Mouse (Mus musculus) fibroblast of lung, adult 2 months (primary cell): ENCODE results near the gene Tmem206.

Experiments used
- DNase-seq: peaks from one replicate; pipeline ENCODE4 v3.0.0-alpha.2; 2011; ENCODE audit warnings: low read depth

Tmem206 gene

GRCm38 (mm10) chr1:191311296-191311898 lies 14.3 kb upstream of the Tmem206 start:
- no peak for DNase-seq

GRCm38 (mm10) chr1:191312513-191312941 lies 13.2 kb upstream of the Tmem206 start:
- peak; percentile 75 for DNase-seq

GRCm38 (mm10) chr1:191313158-191313557 lies 12.6 kb upstream of the Tmem206 start:
- DNase-seq = no peak

GRCm38 (mm10) chr1:191313926-191314325 lies 11.8 kb upstream of the Tmem206 start:
- no peak for DNase-seq

GRCm38 (mm10) chr1:191316818-191317217 lies 8.9 kb upstream of the Tmem206 start:
- DNase-seq = no peak

- DNase-seq = no peak
These were observed 8.0 kb upstream of the Tmem206 start, which contains the start of gene Nenf for GRCm38 (mm10) chr1:191317591-191318196. Gene Nenf (minus strand): TSS chr1:191318194.

GRCm38 (mm10) chr1:191318686-191319085 lies 7.0 kb upstream of the Tmem206 start:
- no peak for DNase-seq

GRCm38 (mm10) chr1:191323381-191323780 lies 2.3 kb upstream of the Tmem206 start:
- DNase-seq = no peak

GRCm38 (mm10) chr1:191324733-191325590 lies 750 bp upstream of the Tmem206 start:
- no peak for DNase-seq

GRCm38 (mm10) chr1:191326233-191326882 lies 646 bp downstream of the Tmem206 start:
- no peak for DNase-seq

- no peak for DNase-seq
These were observed 1.5 kb downstream of the Tmem206 start for GRCm38 (mm10) chr1:191327258-191327657.

GRCm38 (mm10) chr1:191328019-191328441 lies 2.3 kb downstream of the Tmem206 start:
- DNase-seq = no peak

- DNase-seq = no peak
These were observed 4.6 kb downstream of the Tmem206 start for GRCm38 (mm10) chr1:191330356-191330755.

GRCm38 (mm10) chr1:191334500-191334899 lies 8.8 kb downstream of the Tmem206 start:
- DNase-seq = no peak

GRCm38 (mm10) chr1:191339876-191340275 lies 14.2 kb downstream of the Tmem206 start:
- no peak for DNase-seq

- DNase-seq = no peak
These were observed 14.8 kb downstream of the Tmem206 start for GRCm38 (mm10) chr1:191340530-191340929.

- no peak for DNase-seq
These were observed 21.9 kb downstream of the Tmem206 start for GRCm38 (mm10) chr1:191347602-191348001.

GRCm38 (mm10) chr1:191348592-191348991 lies 22.9 kb downstream of the Tmem206 start:
- no peak for DNase-seq

GRCm38 (mm10) chr1:191348996-191349395 lies 23.3 kb downstream of the Tmem206 start:
- no peak for DNase-seq

- DNase-seq = no peak
These were observed 23.9 kb downstream of the Tmem206 start for GRCm38 (mm10) chr1:191349486-191350037.

- DNase-seq = no peak
These were observed 24.6 kb downstream of the Tmem206 start for GRCm38 (mm10) chr1:191350355-191350754.
